Mouse (Mus musculus): ENCODE results near the gene Sco1. TPM values are rescaled to one million over a fixed set of nuclear protein-coding genes. Genes with fewer than 3 reads are reported as not detected.

Sco1 gene
- polyA plus RNA-seq, 1 experiment from 2014 or later: 24.9 TPM

- ATAC-seq (replicated peaks; ENCODE audit: insufficient number of reproducible peaks, low FRiP score, low TSS enrichment): no peak
- Histone ChIP-seq H3K9ac (ENCODE audit: low read depth, low read length) (peak overlapping the region; percentile 83), H3K27me3 (ENCODE audit: control insufficient read depth, insufficient read depth, low read length) (no peaks in the 10 kb centered on the region), H3K4me2 (peak overlapping the region; percentile 68), H3K36me3 (ENCODE audit: control insufficient read depth, insufficient read depth, low read length) (peaks cover 10% of the 10 kb centered on the region; the same call in 1 of the 2 replicates), H3K27ac (ENCODE audit: low read depth, low read length) (0 out of 2 replicates have a peak overlapping the region, but pooled peaks have one; percentile 57), H3K4me1 (ENCODE audit: control insufficient read depth, insufficient read depth, low read length) (peaks cover 8% of the 10 kb centered on the region; the same call in 1 of the 2 replicates), H3K4me3 (ENCODE audit: low read depth, low read length) (peak overlapping the region; percentile 93), H3K9me3 (replicated peaks; ENCODE audit: control insufficient read depth, low read length) (no peaks in the 10 kb centered on the region)
- 10% methylated on average over 16 of the region's 16 CpGs for WGBS (ENCODE audit: insufficient replicate concordance)
Observed at GRCm38 (mm10) chr11:67051676-67052320, 672 bp upstream of the Sco1 start.

- H3K4me2 ChIP-seq: no peak overlapping the region
- H3K27me3 ChIP-seq (ENCODE audit: control insufficient read depth, insufficient read depth, low read length): no peaks in the 10 kb centered on the region
- H3K27ac ChIP-seq (ENCODE audit: low read depth, low read length): no peak overlapping the region
- no peak for ATAC-seq (replicated peaks; ENCODE audit: insufficient number of reproducible peaks, low FRiP score, low TSS enrichment)
- peaks cover 15% of the 10 kb centered on the region for H3K36me3 ChIP-seq (ENCODE audit: control insufficient read depth, insufficient read depth, low read length)
- no peak overlapping the region for H3K4me3 ChIP-seq (ENCODE audit: low read depth, low read length)
- WGBS (ENCODE audit: insufficient replicate concordance): 86% methylated on average over 8 of the region's 8 CpGs
- no peaks in the 10 kb centered on the region for H3K9me3 ChIP-seq (replicated peaks; ENCODE audit: control insufficient read depth, low read length)
- H3K9ac ChIP-seq (ENCODE audit: low read depth, low read length): no peak overlapping the region
- peaks cover 8% of the 10 kb centered on the region; the same call in 1 of the 2 replicates for H3K4me1 ChIP-seq (ENCODE audit: control insufficient read depth, insufficient read depth, low read length)
Observed at GRCm38 (mm10) chr11:67054754-67055365, 2.4 kb downstream of the Sco1 start.

- Histone ChIP-seq H3K9me3 (replicated peaks; ENCODE audit: control insufficient read depth, low read length) (no peaks in the 10 kb centered on the region), H3K36me3 (ENCODE audit: control insufficient read depth, insufficient read depth, low read length) (peaks cover 22% of the 10 kb centered on the region), H3K4me3 (ENCODE audit: low read depth, low read length) (no peak overlapping the region), H3K4me1 (ENCODE audit: control insufficient read depth, insufficient read depth, low read length) (no peaks in the 10 kb centered on the region), H3K27me3 (ENCODE audit: control insufficient read depth, insufficient read depth, low read length) (no peaks in the 10 kb centered on the region), H3K27ac (ENCODE audit: low read depth, low read length) (no peak overlapping the region), H3K9ac (ENCODE audit: low read depth, low read length) (no peak overlapping the region), H3K4me2 (no peak overlapping the region)
- no peak for ATAC-seq (replicated peaks; ENCODE audit: insufficient number of reproducible peaks, low FRiP score, low TSS enrichment)
- 87% methylated on average over 2 of the region's 2 CpGs for WGBS (ENCODE audit: insufficient replicate concordance)
Observed at GRCm38 (mm10) chr11:67061311-67061710, 8.8 kb downstream of the Sco1 start.

- no peaks in the 10 kb centered on the region for H3K9me3 ChIP-seq (replicated peaks; ENCODE audit: control insufficient read depth, low read length)
- H3K36me3 ChIP-seq (ENCODE audit: control insufficient read depth, insufficient read depth, low read length): peaks cover 16% of the 10 kb centered on the region
- H3K9ac ChIP-seq (ENCODE audit: low read depth, low read length): no peak overlapping the region
- H3K4me2 ChIP-seq: no peak overlapping the region
- H3K27me3 ChIP-seq (ENCODE audit: control insufficient read depth, insufficient read depth, low read length): no peaks in the 10 kb centered on the region
- no peaks in the 10 kb centered on the region for H3K4me1 ChIP-seq (ENCODE audit: control insufficient read depth, insufficient read depth, low read length)
- no peak overlapping the region for H3K4me3 ChIP-seq (ENCODE audit: low read depth, low read length)
- no peak overlapping the region for H3K27ac ChIP-seq (ENCODE audit: low read depth, low read length)
- 84% methylated on average over 3 of the region's 3 CpGs for WGBS (ENCODE audit: insufficient replicate concordance)
- ATAC-seq (replicated peaks; ENCODE audit: insufficient number of reproducible peaks, low FRiP score, low TSS enrichment): no peak
Observed at GRCm38 (mm10) chr11:67062726-67063125, 10.3 kb downstream of the Sco1 start.

- no peak for ATAC-seq (replicated peaks; ENCODE audit: insufficient number of reproducible peaks, low FRiP score, low TSS enrichment)
- 86% methylated on average over 3 of the region's 3 CpGs for WGBS (ENCODE audit: insufficient replicate concordance)
- Histone ChIP-seq H3K4me3 (ENCODE audit: low read depth, low read length) (no peak overlapping the region), H3K4me2 (no peak overlapping the region), H3K27me3 (ENCODE audit: control insufficient read depth, insufficient read depth, low read length) (no peaks in the 10 kb centered on the region), H3K27ac (ENCODE audit: low read depth, low read length) (no peak overlapping the region), H3K9ac (ENCODE audit: low read depth, low read length) (no peak overlapping the region), H3K4me1 (ENCODE audit: control insufficient read depth, insufficient read depth, low read length) (no peaks in the 10 kb centered on the region), H3K9me3 (replicated peaks; ENCODE audit: control insufficient read depth, low read length) (no peaks in the 10 kb centered on the region), H3K36me3 (ENCODE audit: control insufficient read depth, insufficient read depth, low read length) (peaks cover 13% of the 10 kb centered on the region)
Observed at GRCm38 (mm10) chr11:67067741-67068140, 15.3 kb downstream of the Sco1 start.

GRCm38 (mm10) chr11:67072615-67073130, 20.2 kb downstream of the Sco1 start:
- 43% methylated on average over 15 of the region's 15 CpGs for WGBS (ENCODE audit: insufficient replicate concordance)
- no peak overlapping the region for H3K4me2 ChIP-seq

GRCm38 (mm10) chr11:67075036-67075435, 22.6 kb downstream of the Sco1 start:
- Histone ChIP-seq H3K4me2 (no peak overlapping the region), H3K27me3 (ENCODE audit: control insufficient read depth, insufficient read depth, low read length) (no peaks in the 10 kb centered on the region), H3K4me3 (ENCODE audit: low read depth, low read length) (no peak overlapping the region), H3K4me1 (ENCODE audit: control insufficient read depth, insufficient read depth, low read length) (no peaks in the 10 kb centered on the region), H3K27ac (ENCODE audit: low read depth, low read length) (no peak overlapping the region), H3K36me3 (ENCODE audit: control insufficient read depth, insufficient read depth, low read length) (no peaks in the 10 kb centered on the region), H3K9me3 (replicated peaks; ENCODE audit: control insufficient read depth, low read length) (no peaks in the 10 kb centered on the region), H3K9ac (ENCODE audit: low read depth, low read length) (no peak overlapping the region)
- WGBS (ENCODE audit: insufficient replicate concordance): 44% methylated on average over 3 of the region's 3 CpGs
- no peak for ATAC-seq (replicated peaks; ENCODE audit: insufficient number of reproducible peaks, low FRiP score, low TSS enrichment)

More at GRCm38 (mm10) chr11:67072615-67073130, 20.2 kb downstream of the Sco1 start:
- Histone ChIP-seq H3K9ac (ENCODE audit: low read depth, low read length) (no peak overlapping the region), H3K4me1 (ENCODE audit: control insufficient read depth, insufficient read depth, low read length) (no peaks in the 10 kb centered on the region), H3K4me3 (ENCODE audit: low read depth, low read length) (no peak overlapping the region), H3K27me3 (ENCODE audit: control insufficient read depth, insufficient read depth, low read length) (no peaks in the 10 kb centered on the region), H3K36me3 (ENCODE audit: control insufficient read depth, insufficient read depth, low read length) (no peaks in the 10 kb centered on the region), H3K9me3 (replicated peaks; ENCODE audit: control insufficient read depth, low read length) (no peaks in the 10 kb centered on the region), H3K27ac (ENCODE audit: low read depth, low read length) (no peak overlapping the region)
- no peak for ATAC-seq (replicated peaks; ENCODE audit: insufficient number of reproducible peaks, low FRiP score, low TSS enrichment)

- Histone ChIP-seq H3K27ac (ENCODE audit: low read depth, low read length) (no peak overlapping the region), H3K4me3 (ENCODE audit: low read depth, low read length) (no peak overlapping the region), H3K4me1 (ENCODE audit: control insufficient read depth, insufficient read depth, low read length) (0 out of 2 replicates have a peak, but pooled peaks cover 2% of the 10 kb centered on the region), H3K9ac (ENCODE audit: low read depth, low read length) (no peak overlapping the region), H3K9me3 (replicated peaks; ENCODE audit: control insufficient read depth, low read length) (no peaks in the 10 kb centered on the region), H3K36me3 (ENCODE audit: control insufficient read depth, insufficient read depth, low read length) (no peaks in the 10 kb centered on the region), H3K27me3 (ENCODE audit: control insufficient read depth, insufficient read depth, low read length) (no peaks in the 10 kb centered on the region), H3K4me2 (no peak overlapping the region)
- 77% methylated on average over 5 of the region's 5 CpGs for WGBS (ENCODE audit: insufficient replicate concordance)
- no peak for ATAC-seq (replicated peaks; ENCODE audit: insufficient number of reproducible peaks, low FRiP score, low TSS enrichment)
Observed at GRCm38 (mm10) chr11:67076781-67077180, 24.3 kb downstream of the Sco1 start.

Measured in heart, embryonic 11.5 days (tissue).